Mouse (Mus musculus): ENCODE measurements around the gene Pik3ap1. TPM values are rescaled to one million over a fixed set of nuclear protein-coding genes. Genes with fewer than 3 reads are reported as not detected.
A peak's percentile ranks its signal among the peaks of the same experiment; 100 is the strongest.

The Pik3ap1 gene
- total and polyA plus RNA-seq, 3 experiments, result 26.7 to 106 (median 37.4) TPM

DNA sequence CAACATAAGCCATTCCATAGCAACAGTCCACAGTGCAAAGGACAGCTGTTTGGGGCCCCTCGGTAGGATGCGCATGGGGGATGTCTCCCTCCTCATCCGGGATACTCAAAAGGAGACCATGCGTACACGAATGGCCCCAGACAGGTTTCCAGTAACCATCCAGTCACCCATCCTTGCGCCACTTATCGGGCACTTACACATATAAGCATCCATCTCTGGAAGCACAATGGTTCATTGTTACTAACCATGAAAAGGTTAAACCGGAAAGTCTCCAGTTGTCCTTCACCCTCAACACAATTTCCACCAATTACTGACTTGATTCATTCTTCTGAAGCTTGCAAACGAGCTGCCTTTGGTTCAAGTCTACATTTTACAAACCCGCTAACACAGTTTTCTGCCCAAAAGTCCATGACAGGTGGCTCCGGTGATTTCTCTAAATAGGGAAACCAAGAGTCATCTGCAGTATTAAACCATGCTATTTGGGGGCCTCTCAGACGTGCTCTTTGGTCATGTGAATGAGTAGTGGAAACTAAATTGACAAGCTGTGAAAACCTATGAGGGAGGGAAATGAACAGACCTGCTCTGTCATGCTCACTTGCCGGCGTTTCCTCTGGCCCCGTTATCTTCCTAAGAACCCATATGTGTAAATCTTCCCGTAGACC lies 18.6 kb downstream of the Pik3ap1 start:
- peak; percentile 66 for DNase-seq (ENCODE audit: extremely low read depth)
- H3K27ac ChIP-seq (ENCODE audit: insufficient read depth, low read depth), result peak overlapping the region; percentile 94
- peak overlapping the region; percentile 87 for H3K9ac ChIP-seq (ENCODE audit: insufficient read depth, low read depth)
- in situ Hi-C loops (cut with MboI; ENCODE audit: low pct_ligation_motif_present, low pct_unique_long_range_greater_than_20kb, low sequenced_read_pairs) (no loop called here), dilution Hi-C loops (cut with MboI; ENCODE audit: extremely low pct_ligation_motif_present, extremely low pct_unique_long_range_greater_than_20kb, low sequenced_read_pairs) (no loop called here)
- H3K27me3 ChIP-seq (replicated peaks), result no peaks in the 10 kb centered on the region
- peaks cover 15 to 62% of the 10 kb centered on the region in 2 experiments for H3K4me1 ChIP-seq (ENCODE audit: control insufficient read depth in 1 of 2, insufficient read depth in 2 of 2)
- H3K4me2 ChIP-seq (ENCODE audit: insufficient read depth, low read depth, poor library complexity, severe bottlenecking), result peak overlapping the region; percentile 100
- peaks cover 0 to 16% of the 10 kb centered on the region in 2 experiments for H3K36me3 ChIP-seq (replicated peaks in 1 of 2; ENCODE audit: control insufficient read depth in 1 of 2, insufficient read depth in 1 of 2, low read length in 1 of 2)
- H3K79me2 ChIP-seq (replicated peaks; ENCODE audit: control insufficient read depth, extremely low read depth, insufficient read depth, poor library complexity, severe bottlenecking), result peaks cover 60% of the 10 kb centered on the region
- peak overlapping the region; percentile 51 to 66 (median 55) for H3K4me3 ChIP-seq (replicated peaks in 1 of 3; ENCODE audit: low read depth in 2 of 3, low read length in 2 of 3, poor library complexity in 1 of 3)
- no peaks in the 10 kb centered on the region for H3K9me3 ChIP-seq (replicated peaks; ENCODE audit: low read length)
- TF ChIP-seq TCF12 (IDR thresholded peaks at IDR 0.05; ENCODE audit: low read depth, low read length), result peak; percentile 48; the same call in 1 of the 2 replicates
- TF ChIP-seq ZMIZ1 (IDR thresholded peaks at IDR 0.05; ENCODE audit: low read depth, low read length), result no peak
- TF ChIP-seq JUND (conservative IDR thresholded peaks at IDR 0.05; ENCODE audit: low read depth, low read length), result no peak
- peak; percentile 92 for TF ChIP-seq BHLHE40 (IDR thresholded peaks at IDR 0.05; ENCODE audit: low read depth, low read length)
- TF ChIP-seq POLR2AphosphoS2 (IDR thresholded peaks at IDR 0.05; ENCODE audit: low read depth, low read length), result peak; percentile 6; the same call in 1 of the 2 replicates
- TF ChIP-seq MAX (IDR thresholded peaks at IDR 0.05; ENCODE audit: low read length), result peak; percentile 40; the same call in 1 of the 2 replicates
- no peak for TF ChIP-seq CTCF (conservative IDR thresholded peaks at IDR 0.05 in 1 of 2, IDR thresholded peaks at IDR 0.05 in 1 of 2; ENCODE audit: low read depth in 2 of 2, low read length in 2 of 2)
- peak; percentile 83; the same call in 1 of the 2 replicates for TF ChIP-seq SIN3A (IDR thresholded peaks at IDR 0.05; ENCODE audit: low read length)
- no peak for TF ChIP-seq ZC3H11A (IDR thresholded peaks at IDR 0.05; ENCODE audit: low read depth, low read length)
- TF ChIP-seq MXI1 (IDR thresholded peaks at IDR 0.05; ENCODE audit: low read depth, low read length), result 0 out of 2 replicates have a peak, but pooled peaks have one; percentile 33
- peak; percentile 93 for TF ChIP-seq ETS1 (conservative IDR thresholded peaks at IDR 0.05; ENCODE audit: low read depth, low read length)
- TF ChIP-seq HCFC1 (IDR thresholded peaks at IDR 0.05; ENCODE audit: low read depth, low read length), result no peak
- TF ChIP-seq MYC (IDR thresholded peaks at IDR 0.05; ENCODE audit: low read depth, low read length), result peak; percentile 70; the same call in 1 of the 2 replicates
- TF ChIP-seq KAT2A (IDR thresholded peaks at IDR 0.05; ENCODE audit: insufficient replicate concordance, low read length), result no peak
- 0 out of 2 replicates have a peak, but pooled peaks have one; percentile 1 for TF ChIP-seq ZNF384 (IDR thresholded peaks at IDR 0.05; ENCODE audit: low read depth, low read length)
- TF ChIP-seq CHD2 (IDR thresholded peaks at IDR 0.05; ENCODE audit: low read length), result no peak; the same call in 1 of the 2 replicates
- peak; percentile 85 for TF ChIP-seq MEF2A (IDR thresholded peaks at IDR 0.05; ENCODE audit: borderline replicate concordance, low read depth, low read length)
- TF ChIP-seq IRF4 (IDR thresholded peaks at IDR 0.05; ENCODE audit: low read depth, low read length), result peak; percentile 45; the same call in 1 of the 2 replicates

DNA sequence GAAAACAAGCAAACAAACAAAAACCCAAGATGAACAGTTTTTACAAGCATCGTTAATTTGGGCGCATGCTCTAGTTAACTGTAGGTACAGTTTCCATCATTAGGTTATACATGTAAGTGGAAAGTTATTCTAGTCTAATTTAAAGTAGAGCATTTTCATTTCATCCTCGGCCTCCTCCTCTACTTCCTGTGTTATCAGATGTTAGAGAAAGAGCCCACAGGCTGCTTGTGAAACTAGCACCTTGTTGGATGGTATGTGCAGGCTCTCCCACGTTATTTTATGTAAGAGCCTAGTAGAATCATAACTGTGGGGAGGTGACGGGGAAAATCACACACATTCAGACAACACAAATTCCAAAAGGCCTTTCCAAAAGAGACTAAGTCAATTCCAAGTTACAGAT lies 19.3 kb downstream of the Pik3ap1 start:
- TF ChIP-seq CTCF (conservative IDR thresholded peaks at IDR 0.05 in 1 of 2, IDR thresholded peaks at IDR 0.05 in 1 of 2; ENCODE audit: low read depth in 2 of 2, low read length in 2 of 2) (no peak), MEF2A (IDR thresholded peaks at IDR 0.05; ENCODE audit: borderline replicate concordance, low read depth, low read length) (no peak), SIN3A (IDR thresholded peaks at IDR 0.05; ENCODE audit: low read length) (no peak), NRF1 (IDR thresholded peaks at IDR 0.05; ENCODE audit: low read depth, low read length) (0 out of 2 replicates have a peak, but pooled peaks have one; percentile 19), ETS1 (conservative IDR thresholded peaks at IDR 0.05; ENCODE audit: low read depth, low read length) (0 out of 2 replicates have a peak, but pooled peaks have one; percentile 9), SMC3 (IDR thresholded peaks at IDR 0.05; ENCODE audit: low read depth, low read length) (no peak), USF1 (IDR thresholded peaks at IDR 0.05; ENCODE audit: low read depth, low read length) (no peak), ZC3H11A (IDR thresholded peaks at IDR 0.05; ENCODE audit: low read depth, low read length) (no peak), IRF4 (IDR thresholded peaks at IDR 0.05; ENCODE audit: low read depth, low read length) (no peak), HCFC1 (IDR thresholded peaks at IDR 0.05; ENCODE audit: low read depth, low read length) (no peak), JUN (IDR thresholded peaks at IDR 0.05; ENCODE audit: insufficient read depth, low read depth, low read length) (no peak), BHLHE40 (IDR thresholded peaks at IDR 0.05; ENCODE audit: low read depth, low read length) (no peak), ZKSCAN1 (IDR thresholded peaks at IDR 0.05; ENCODE audit: borderline replicate concordance, low read depth, low read length) (no peak), UBTF (IDR thresholded peaks at IDR 0.05; ENCODE audit: low read depth, low read length) (no peak), USF2 (conservative IDR thresholded peaks at IDR 0.05; ENCODE audit: low read depth, low read length) (no peak), ZNF384 (IDR thresholded peaks at IDR 0.05; ENCODE audit: low read depth, low read length) (no peak), JUND (conservative IDR thresholded peaks at IDR 0.05; ENCODE audit: low read depth, low read length) (no peak)
- no peaks in the 10 kb centered on the region for H3K27me3 ChIP-seq (replicated peaks)
- H3K9ac ChIP-seq (ENCODE audit: insufficient read depth, low read depth), result peak overlapping the region; percentile 87
- DNase-seq (ENCODE audit: extremely low read depth), result no peak
- H3K4me3 ChIP-seq (replicated peaks in 1 of 3; ENCODE audit: low read depth in 2 of 3, low read length in 2 of 3, poor library complexity in 1 of 3), result peak overlapping the region in 2 of 3 experiments; percentile 55 to 66
- peaks cover 58% of the 10 kb centered on the region for H3K79me2 ChIP-seq (replicated peaks; ENCODE audit: control insufficient read depth, extremely low read depth, insufficient read depth, poor library complexity, severe bottlenecking)
- no peaks in the 10 kb centered on the region for H3K9me3 ChIP-seq (replicated peaks; ENCODE audit: low read length)
- in situ Hi-C loops (cut with MboI; ENCODE audit: low pct_ligation_motif_present, low pct_unique_long_range_greater_than_20kb, low sequenced_read_pairs), result no loop called here
- peaks cover 0 to 21% of the 10 kb centered on the region in 2 experiments for H3K36me3 ChIP-seq (replicated peaks in 1 of 2; ENCODE audit: control insufficient read depth in 1 of 2, insufficient read depth in 1 of 2, low read length in 1 of 2)
- peaks cover 11 to 60% of the 10 kb centered on the region in 2 experiments for H3K4me1 ChIP-seq (ENCODE audit: control insufficient read depth in 1 of 2, insufficient read depth in 2 of 2)
- H3K4me2 ChIP-seq (ENCODE audit: insufficient read depth, low read depth, poor library complexity, severe bottlenecking), result peak overlapping the region; percentile 100
- no peak overlapping the region for H3K27ac ChIP-seq (ENCODE audit: insufficient read depth, low read depth)
- dilution Hi-C loops (cut with MboI; ENCODE audit: extremely low pct_ligation_motif_present, extremely low pct_unique_long_range_greater_than_20kb, low sequenced_read_pairs), result no loop called here

All from CH12.LX (cell line).